ENCODE assay signal across 8 mouse cellular contexts in genomic region chr2:48186609-48187008, GRCm38 (mm10).
A peak's percentile ranks its signal among the peaks of the same experiment; 100 is the strongest.
DNase-seq lines count a peak whose midpoint lies in the region; ATAC-seq lines count a peak whose summit lies in the region.
"Had no signal": no experiment of that assay in that cellular context is flagged by ENCODE, and none has a peak within 500 bp of the region (broad histone marks: within the 10 kb centered on the region; RNA-seq: fewer than 3 reads in every experiment).

No protein-coding gene starts in this region.

- no peak overlapping the region for H3K27ac ChIP-seq in midbrain, embryonic 15.5 days
- H3K27ac ChIP-seq in midbrain, embryonic 13.5 days: no peak overlapping the region
- H3K27ac ChIP-seq: liver, embryonic 14.5 days had no signal

- H3K27me3 ChIP-seq in midbrain, embryonic 15.5 days (replicated peaks): no peaks in the 10 kb centered on the region
- H3K27me3 ChIP-seq in midbrain, embryonic 13.5 days: no peaks in the 10 kb centered on the region

- H3K4me1 ChIP-seq in midbrain, embryonic 15.5 days: no peaks in the 10 kb centered on the region
- no peaks in the 10 kb centered on the region for H3K4me1 ChIP-seq in midbrain, embryonic 13.5 days (replicated peaks)

- no peaks in the 10 kb centered on the region for H3K36me3 ChIP-seq in midbrain, embryonic 15.5 days (replicated peaks)
- no peaks in the 10 kb centered on the region for H3K36me3 ChIP-seq in midbrain, embryonic 13.5 days

- DNase-seq in cerebellum, postnatal 10 days: peak; percentile 90 to 93
- DNase-seq in kidney, postnatal 25 days: peak; percentile 3 to 28
- peak; percentile 32 for DNase-seq in lung, postnatal 25 days (ENCODE audit: low spot score)
- no peak for DNase-seq in urinary bladder, adult 18-20 months (ENCODE audit: low spot score in 2 of 2)
- DNase-seq in embryo, embryonic 9.5 days (ENCODE audit: extremely low spot score): no peak

- no peak overlapping the region for H3K4me2 ChIP-seq in midbrain, embryonic 15.5 days
- H3K4me2 ChIP-seq in midbrain, embryonic 13.5 days (replicated peaks): no peak overlapping the region

- H3K4me3 ChIP-seq in midbrain, embryonic 15.5 days: no peak overlapping the region
- no peak overlapping the region for H3K4me3 ChIP-seq in midbrain, embryonic 13.5 days (replicated peaks)

- no peak overlapping the region for H3K9ac ChIP-seq in midbrain, embryonic 15.5 days
- no peak overlapping the region for H3K9ac ChIP-seq in midbrain, embryonic 13.5 days (replicated peaks)
- H3K9ac ChIP-seq: liver, embryonic 14.5 days had no signal

- 68% methylated on average over 2 of the region's 2 CpGs for WGBS in midbrain, embryonic 15.5 days
- 70% methylated on average over 2 of the region's 2 CpGs for WGBS in midbrain, embryonic 13.5 days

- ATAC-seq in midbrain, embryonic 15.5 days (replicated peaks): peak; percentile 63; the same call in 1 of the 2 replicates
- ATAC-seq in midbrain, embryonic 13.5 days: no peak

- H3K9me3 ChIP-seq in midbrain, embryonic 15.5 days: no peaks in the 10 kb centered on the region
- no peaks in the 10 kb centered on the region for H3K9me3 ChIP-seq in midbrain, embryonic 13.5 days

Comparison
In these comparisons a context has a peak if more than half of its experiments do, and no peak if none do; other contexts are left out.
1. DNase-seq: peak in cerebellum, postnatal 10 days (2 of 2), kidney, postnatal 25 days (2 of 2) and lung, postnatal 25 days (single experiment); none in urinary bladder, adult 18-20 months (0 of 2) and embryo, embryonic 9.5 days (single experiment).